Mouse (Mus musculus): ENCODE data around the gene Rfx1.

Rfx1 gene

DNA sequence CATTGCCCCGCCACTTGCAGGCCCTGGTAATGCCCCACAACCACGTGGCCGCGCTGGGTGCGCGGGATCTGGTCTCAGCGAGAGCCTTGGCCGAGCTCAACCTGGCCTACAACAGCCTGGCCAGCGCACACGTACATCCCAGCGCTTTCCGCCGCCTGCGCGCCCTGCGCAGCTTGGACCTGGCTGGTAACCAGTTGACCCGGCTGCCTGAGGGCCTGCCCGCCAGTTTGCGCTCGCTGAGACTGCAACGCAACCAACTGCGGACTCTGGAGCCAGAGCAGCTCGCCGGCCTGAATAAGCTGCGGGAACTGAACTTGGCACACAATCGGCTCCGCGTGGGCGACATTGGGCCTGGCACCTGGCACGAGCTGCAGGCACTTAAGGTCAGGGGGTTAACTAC lies 64.2 kb downstream of the Rfx1 start:
- in situ Hi-C loops (cut with MboI; ENCODE audit: unreplicated experiment in 2 of 2) = no loop called here

DNA sequence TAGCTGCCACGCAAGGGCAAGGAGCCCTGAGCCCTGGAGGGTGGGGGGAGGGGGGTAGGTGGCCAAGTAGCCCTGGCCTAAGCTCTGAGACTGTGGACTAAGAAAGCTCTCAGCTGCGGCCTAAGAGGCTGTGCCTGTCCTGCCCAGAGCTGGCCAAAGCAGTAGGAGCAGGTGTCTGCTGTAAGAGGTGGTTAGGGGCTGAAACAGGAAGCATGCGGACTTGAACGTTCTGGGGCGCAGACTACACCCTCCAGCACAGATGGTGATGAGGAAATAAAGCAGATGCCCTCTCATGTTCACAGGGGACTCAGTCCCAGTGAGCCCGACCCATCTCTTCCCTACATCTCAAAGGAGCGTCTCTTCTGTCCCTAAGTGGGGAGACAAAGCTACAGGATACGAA lies 65.6 kb downstream of the Rfx1 start:
- in situ Hi-C loops (cut with MboI; ENCODE audit: unreplicated experiment in 2 of 2) = no loop called here

DNA sequence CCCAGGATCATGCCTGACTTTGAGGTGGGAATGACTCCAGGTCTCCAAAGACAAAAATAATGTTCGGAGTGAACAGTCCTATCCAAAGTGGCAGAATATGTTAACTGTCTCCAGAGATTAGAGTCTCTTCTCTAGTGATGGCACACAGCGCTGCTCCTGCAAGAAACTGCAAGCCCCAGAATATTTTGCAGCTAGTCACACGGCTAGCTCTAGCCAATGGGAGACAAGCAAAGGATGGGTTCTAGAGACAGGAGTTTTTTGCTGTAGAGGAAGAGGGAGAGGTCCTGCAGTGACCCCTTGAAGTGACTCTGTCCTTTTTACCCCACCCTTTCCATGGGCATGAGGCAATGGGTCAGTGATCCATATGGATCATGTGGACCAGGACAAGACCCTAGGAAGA lies 71.2 kb downstream of the Rfx1 start:
- in situ Hi-C loops (cut with MboI; ENCODE audit: unreplicated experiment in 2 of 2) = no loop called here

DNA sequence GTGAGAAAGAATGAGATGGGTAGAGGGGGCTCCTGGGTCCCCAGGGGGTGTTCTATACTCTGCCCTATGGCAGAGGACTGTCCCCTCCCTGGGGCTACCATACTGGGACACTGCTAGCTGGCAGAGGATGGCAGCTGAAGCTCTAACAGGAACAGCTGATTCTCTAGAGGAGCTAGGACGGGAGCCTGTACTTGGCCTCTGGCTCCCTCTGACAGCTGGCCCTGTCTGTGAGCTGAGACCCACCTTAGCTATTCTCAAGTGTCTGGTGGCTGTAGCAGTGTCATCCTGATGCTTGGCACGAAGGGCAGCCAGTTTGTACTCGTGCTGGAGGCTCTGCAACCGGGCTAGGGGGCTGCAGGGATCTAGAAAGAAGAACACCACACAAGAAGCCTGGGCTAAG lies 74.2 kb downstream of the Rfx1 start:
- in situ Hi-C loops (cut with MboI; ENCODE audit: unreplicated experiment in 2 of 2) = no loop called here

DNA sequence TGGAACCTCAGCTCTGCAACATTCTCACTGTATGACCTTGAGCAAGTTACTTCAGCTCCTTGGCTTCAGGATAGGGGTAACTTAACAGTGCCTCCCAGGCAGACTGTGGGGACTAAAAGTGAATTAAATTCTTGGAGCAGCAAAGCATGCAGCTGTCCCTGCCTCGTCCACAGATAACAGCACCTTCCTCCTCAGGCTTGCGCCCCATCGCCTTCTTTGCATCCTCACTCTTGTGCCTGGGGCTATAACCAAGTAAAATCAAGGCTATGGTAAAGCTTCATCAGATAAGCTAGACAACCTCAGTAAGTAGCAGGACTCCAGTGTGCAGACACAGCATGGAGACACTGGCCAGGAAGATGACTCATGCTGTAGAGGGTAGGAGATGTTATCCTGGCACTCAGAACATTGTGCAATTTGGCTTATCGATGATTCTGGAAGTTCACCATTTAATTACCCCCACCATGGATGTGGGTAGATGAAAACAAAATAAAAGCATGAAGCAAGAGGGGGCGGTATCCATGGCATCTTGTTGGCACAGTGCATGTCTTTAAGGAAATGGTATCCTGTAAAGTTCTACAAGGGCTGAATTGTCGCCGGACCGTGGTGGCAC lies 78.1 kb downstream of the Rfx1 start:
- in situ Hi-C loops (cut with MboI; ENCODE audit: unreplicated experiment in 2 of 2) = no loop called here
